Mouse (Mus musculus) granulocyte monocyte progenitor cell, adult 5-6 weeks (primary cell): ENCODE measurements around the gene Ksr2. TPM values are rescaled to one million over a fixed set of nuclear protein-coding genes. Genes with fewer than 3 reads are reported as not detected.

Experiments
- total RNA-seq, 2 experiments: library from RNA; stranded (forward) in 1 of 2; stranded (reverse) in 1 of 2; fragments of 200-712, 200-1000 nt in 1 of 2; fragments of >200 nt in 1 of 2; fragmentation: Nextera tagmentation in 1 of 2; gene quantifications; 2 replicates each; pipeline ENCODE4 v1.2.3; 2014 to 2017

Ksr2 gene
- total RNA-seq, 2 experiments from 2014 or later: 0.21 to 2.0 TPM

Other genes with a start within 250 kb of the Ksr2 start
- 447 and 515 TPM in 2 replicates for gene Pebp1, start 126.4 kb upstream of the Ksr2 start, total RNA-seq (2014; fragmentation: Nextera tagmentation)
- gene Pebp1, start 126.4 kb upstream of the Ksr2 start, total RNA-seq (2017): 170 and 182 TPM in 2 replicates
- 0.92 and 2.9 TPM in 2 replicates for gene Vsig10, start 94.9 kb upstream of the Ksr2 start, total RNA-seq (2014; fragmentation: Nextera tagmentation)
- gene Vsig10, start 94.9 kb upstream of the Ksr2 start, total RNA-seq (2017): 0.56 and 1.5 TPM in 2 replicates
- gene Wsb2, start 56.7 kb upstream of the Ksr2 start, total RNA-seq (2014; fragmentation: Nextera tagmentation): 12.4 and 13.1 TPM in 2 replicates
- gene Wsb2, start 56.7 kb upstream of the Ksr2 start, total RNA-seq (2017): 7.4 and 15.2 TPM in 2 replicates
- gene Rfc5, start 25.0 kb upstream of the Ksr2 start, total RNA-seq (2014; fragmentation: Nextera tagmentation): 56.5 and 65.6 TPM in 2 replicates
- gene Rfc5, start 25.0 kb upstream of the Ksr2 start, total RNA-seq (2017): 57.2 and 65.2 TPM in 2 replicates